In genomic region chr19:56801656-56802351, GRCm38 (mm10) we compare ENCODE assay signal across 18 mouse cellular contexts. TPM values are rescaled to one million over a fixed set of nuclear protein-coding genes. Genes with fewer than 3 reads are reported as not detected.
A peak's percentile ranks its signal among the peaks of the same experiment; 100 is the strongest.
DNase-seq lines count a peak whose midpoint lies in the region; ATAC-seq and TF ChIP-seq lines count a peak whose summit lies in the region.
"Had no signal": no experiment of that assay in that cellular context is flagged by ENCODE, and none has a peak within 500 bp of the region (broad histone marks: within the 10 kb centered on the region; RNA-seq: fewer than 3 reads in every experiment).

No protein-coding gene starts in this region.

- H3K9me3 ChIP-seq in forebrain, embryonic 11.5 days (ENCODE audit: control insufficient read depth, low read length): no peaks in the 10 kb centered on the region
- H3K9me3 ChIP-seq in forebrain, postnatal 0 days (ENCODE audit: low read length): no peaks in the 10 kb centered on the region
- no peaks in the 10 kb centered on the region for H3K9me3 ChIP-seq in liver, embryonic 16.5 days (replicated peaks; ENCODE audit: control insufficient read depth, low read length)
- H3K9me3 ChIP-seq: limb, embryonic 13.5 days had no signal

- TF ChIP-seq POLR2A in lung, adult 2 months (IDR thresholded peaks at IDR 0.05; ENCODE audit: borderline replicate concordance, extremely low read depth, low read depth, low read length): no peak

- no peak overlapping the region for H3K4me2 ChIP-seq in forebrain, embryonic 11.5 days (ENCODE audit: low read depth, low read length, severe bottlenecking)
- H3K4me2 ChIP-seq in forebrain, postnatal 0 days (ENCODE audit: low read depth): no peak overlapping the region
- H3K4me2 ChIP-seq in liver, embryonic 16.5 days (ENCODE audit: low read depth, low read length): peak overlapping the region; percentile 45
- H3K4me2 ChIP-seq: hindbrain, embryonic 14.5 days; limb, embryonic 13.5 days had no signal

- DNase-seq in forebrain, embryonic 11.5 days (ENCODE audit: low spot score): peak; percentile 38
- DNase-seq in forebrain, postnatal 0 days: no peak
- peak; percentile 39 for DNase-seq in lung, adult 2 months
- no peak for DNase-seq in lung, postnatal 25 days (ENCODE audit: low spot score)
- no peak for DNase-seq in ovary, postnatal 14 days (ENCODE audit: low spot score)
- no peak for DNase-seq in ovary, adult 18-20 months (ENCODE audit: low spot score)
- DNase-seq: adrenal gland, adult 2 months; cerebellum, adult 9-10 months; gastrocnemius, postnatal 25 days; kidney, adult 18-20 months; midbrain, embryonic 14.5 days; thymus, postnatal 25 days had no signal

- no peak overlapping the region for H3K4me3 ChIP-seq in forebrain, embryonic 11.5 days (ENCODE audit: low read depth, low read length)
- no peak overlapping the region for H3K4me3 ChIP-seq in forebrain, postnatal 0 days (ENCODE audit: low read depth, low read length)
- H3K4me3 ChIP-seq in lung, adult 2 months (replicated peaks; ENCODE audit: extremely low read depth, low read depth, low read length): no peak overlapping the region
- 0 out of 2 replicates have a peak overlapping the region, but pooled peaks have one; percentile 4 for H3K4me3 ChIP-seq in liver, embryonic 16.5 days (ENCODE audit: low read depth, low read length)
- H3K4me3 ChIP-seq: erythroblast, embryonic 14.5 days; limb, embryonic 13.5 days had no signal

- WGBS in forebrain, embryonic 11.5 days: 89% methylated on average over 10 of the region's 10 CpGs
- 89% methylated on average over 10 of the region's 10 CpGs for WGBS in forebrain, postnatal 0 days
- 65% methylated on average over 10 of the region's 10 CpGs for WGBS in lung, adult 2 months
- WGBS in liver, embryonic 16.5 days (ENCODE audit: insufficient replicate concordance): 26% methylated on average over 10 of the region's 10 CpGs

- ATAC-seq in forebrain, embryonic 11.5 days (replicated peaks; ENCODE audit: low FRiP score): no peak
- ATAC-seq in forebrain, postnatal 0 days: no peak
- peak; percentile 64 for ATAC-seq in common myeloid progenitor, adult 5-6 weeks (replicated peaks; ENCODE audit: low read depth, poor library complexity, severe bottlenecking)
- peak; percentile 88 for ATAC-seq in liver, embryonic 16.5 days (ENCODE audit: low read depth)

- no peak overlapping the region for H3K27ac ChIP-seq in forebrain, embryonic 11.5 days (ENCODE audit: low read depth, low read length)
- H3K27ac ChIP-seq in forebrain, postnatal 0 days (ENCODE audit: low read depth, low read length): no peak overlapping the region
- H3K27ac ChIP-seq in liver, embryonic 16.5 days (ENCODE audit: low read length): peak overlapping the region; percentile 83
- H3K27ac ChIP-seq: hindbrain, embryonic 14.5 days; limb, embryonic 13.5 days had no signal

- H3K4me1 ChIP-seq in forebrain, embryonic 11.5 days (replicated peaks; ENCODE audit: control insufficient read depth, insufficient read depth, low read length): no peaks in the 10 kb centered on the region
- no peaks in the 10 kb centered on the region for H3K4me1 ChIP-seq in forebrain, postnatal 0 days (ENCODE audit: insufficient read depth)
- H3K4me1 ChIP-seq in lung, adult 2 months (ENCODE audit: control insufficient read depth, insufficient read depth, low read length): peaks cover 3% of the 10 kb centered on the region; the same call in 1 of the 2 replicates
- H3K4me1 ChIP-seq in liver, embryonic 16.5 days (ENCODE audit: control insufficient read depth, low read depth, low read length): peaks cover 29% of the 10 kb centered on the region
- H3K4me1 ChIP-seq: limb, embryonic 13.5 days had no signal

- no peaks in the 10 kb centered on the region; the same call in 1 of the 2 replicates for H3K36me3 ChIP-seq in forebrain, embryonic 11.5 days (ENCODE audit: control insufficient read depth, insufficient read depth, low read length)
- H3K36me3 ChIP-seq in forebrain, postnatal 0 days (ENCODE audit: insufficient read depth): peaks cover 72% of the 10 kb centered on the region
- peaks cover 21% of the 10 kb centered on the region for H3K36me3 ChIP-seq in liver, embryonic 16.5 days (ENCODE audit: control insufficient read depth, insufficient read depth)

- no peak overlapping the region for H3K9ac ChIP-seq in forebrain, embryonic 11.5 days (ENCODE audit: low read length)
- no peak overlapping the region for H3K9ac ChIP-seq in forebrain, postnatal 0 days
- H3K9ac ChIP-seq in liver, embryonic 16.5 days (ENCODE audit: low read depth, low read length): peak overlapping the region; percentile 18; the same call in 1 of the 2 replicates
- H3K9ac ChIP-seq: hindbrain, embryonic 14.5 days; limb, embryonic 13.5 days had no signal

- no peak for TF ChIP-seq CTCF in forebrain, postnatal 0 days (IDR thresholded peaks at IDR 0.05; ENCODE audit: low read depth)
- TF ChIP-seq CTCF in lung, adult 2 months (IDR thresholded peaks at IDR 0.05; ENCODE audit: insufficient read depth, low read length): no peak

- H3K27me3 ChIP-seq in forebrain, embryonic 11.5 days (ENCODE audit: control insufficient read depth, insufficient read depth, low read length): no peaks in the 10 kb centered on the region
- no peaks in the 10 kb centered on the region for H3K27me3 ChIP-seq in forebrain, postnatal 0 days (ENCODE audit: insufficient read depth, low read length)
- no peaks in the 10 kb centered on the region for H3K27me3 ChIP-seq in liver, embryonic 16.5 days (ENCODE audit: control insufficient read depth, insufficient read depth, low read depth, low read length)
- H3K27me3 ChIP-seq: CH12.LX; limb, embryonic 13.5 days had no signal

RNA-seq across cellular contexts. Expression of gene Ccdc186, which starts 20.2 kb away (rescaled TPM):
- polyA plus RNA-seq in forebrain, embryonic 11.5 days (2014; fragmentation: Nextera tagmentation; extraction: Ambion mirVana): 17.7 and 20.1 TPM in 2 replicates
- total RNA-seq in forebrain, postnatal 0 days (2014; rRNA removed): 20.9 and 21.2 TPM in 2 replicates
- polyA plus RNA-seq in forebrain, postnatal 0 days (2015; fragmentation: Nextera tagmentation; extraction: Ambion mirVana): 15.7 and 20.2 TPM in 2 replicates
- 5.6 and 7.5 TPM in 2 replicates for polyA plus RNA-seq in lung, adult 2 months (2012; rRNA removed)
- 29.6 and 31.1 TPM in 2 replicates for total RNA-seq in common myeloid progenitor, adult 5-6 weeks (2017)
- 5.2 and 5.6 TPM in 2 replicates for polyA plus RNA-seq in liver, embryonic 16.5 days (2015; fragmentation: Nextera tagmentation; extraction: Ambion mirVana)

RNA-seq across cellular contexts. Expression of gene Tdrd1, which starts 24.2 kb away (rescaled TPM):
- 0.43 and 0.45 TPM in 2 replicates for polyA plus RNA-seq in forebrain, embryonic 11.5 days (2014; fragmentation: Nextera tagmentation; extraction: Ambion mirVana)
- 0.69 and 1.7 TPM in 2 replicates for total RNA-seq in forebrain, postnatal 0 days (2014; rRNA removed)
- 0.50 and 0.77 TPM in 2 replicates for polyA plus RNA-seq in forebrain, postnatal 0 days (2015; fragmentation: Nextera tagmentation; extraction: Ambion mirVana)
- 0.04 TPM in 1 of 2 replicates, not detected in the other for polyA plus RNA-seq in lung, adult 2 months (2012; rRNA removed)
- total RNA-seq in common myeloid progenitor, adult 5-6 weeks (2017): not detected in 2 replicates
- 0.02 TPM in 2 replicates for polyA plus RNA-seq in liver, embryonic 16.5 days (2015; fragmentation: Nextera tagmentation; extraction: Ambion mirVana)
- total RNA-seq: adrenal gland, adult 2 months; CH12.LX; gastrocnemius, postnatal 25 days had no signal
- polyA plus RNA-seq: adrenal gland, adult 2 months; erythroblast, embryonic 14.5 days had no signal

Comparison
In these comparisons a context has a peak if more than half of its experiments do, and no peak if none do; other contexts are left out.
1. DNase-seq: peak in forebrain, embryonic 11.5 days (single experiment) and lung, adult 2 months (single experiment); none in forebrain, postnatal 0 days (single experiment), lung, postnatal 25 days (single experiment), ovary, postnatal 14 days (single experiment) and ovary, adult 18-20 months (single experiment).
2. ATAC-seq: peak in common myeloid progenitor, adult 5-6 weeks (single experiment) and liver, embryonic 16.5 days (single experiment); none in forebrain, embryonic 11.5 days (single experiment) and forebrain, postnatal 0 days (single experiment).